In genomic region chr8:30733385-30733784, GRCm38 (mm10) we compare ENCODE assay signal across 21 mouse cellular contexts.
DNase-seq lines count a peak whose midpoint lies in the region; ATAC-seq and TF ChIP-seq lines count a peak whose summit lies in the region.
"Had no signal": no experiment of that assay in that cellular context is flagged by ENCODE, and none has a peak within 500 bp of the region (broad histone marks: within the 10 kb centered on the region; RNA-seq: fewer than 3 reads in every experiment).

No protein-coding gene starts in this region.

- no peaks in the 10 kb centered on the region for H3K9me3 ChIP-seq in forebrain, embryonic 12.5 days
- H3K9me3 ChIP-seq in forebrain, embryonic 10.5 days, result no peaks in the 10 kb centered on the region
- no peaks in the 10 kb centered on the region for H3K9me3 ChIP-seq in kidney, embryonic 16.5 days (ENCODE audit: low read length)
- H3K9me3 ChIP-seq in midbrain, embryonic 13.5 days, result no peaks in the 10 kb centered on the region
- no peaks in the 10 kb centered on the region for H3K9me3 ChIP-seq in midbrain, postnatal 0 days (ENCODE audit: low read length)
- no peaks in the 10 kb centered on the region for H3K9me3 ChIP-seq in midbrain, embryonic 15.5 days
- H3K9me3 ChIP-seq: embryonic facial prominence, embryonic 12.5 days; limb, embryonic 15.5 days had no signal

- no peak for DNase-seq in forebrain, embryonic 10.5 days (ENCODE audit: extremely low spot score, low spot score)
- DNase-seq in kidney, postnatal 36 days, result no peak
- DNase-seq in midbrain, postnatal 0 days (ENCODE audit: low spot score), result no peak
- no peak for DNase-seq in urinary bladder, adult 18-20 months (ENCODE audit: low spot score in 2 of 2)
- DNase-seq: adrenal gland, postnatal 36 days; cerebellum, adult 9-10 months; kidney, adult 18-20 months; left cerebral cortex, postnatal 4 days; right cerebral cortex, postnatal 14 days; thymus, adult 2 months; thymus, postnatal 4 days had no signal

- no peak overlapping the region for H3K27ac ChIP-seq in forebrain, embryonic 12.5 days
- H3K27ac ChIP-seq in forebrain, embryonic 10.5 days, result no peak overlapping the region
- no peak overlapping the region for H3K27ac ChIP-seq in kidney, embryonic 16.5 days (ENCODE audit: low read length)
- peak overlapping the region; percentile 31; the same call in 1 of the 2 replicates for H3K27ac ChIP-seq in midbrain, embryonic 13.5 days
- H3K27ac ChIP-seq in midbrain, postnatal 0 days (ENCODE audit: low read depth, low read length), result no peak overlapping the region
- no peak overlapping the region for H3K27ac ChIP-seq in midbrain, embryonic 15.5 days
- H3K27ac ChIP-seq: embryonic facial prominence, embryonic 12.5 days; limb, embryonic 15.5 days; liver, embryonic 14.5 days; macrophage; stomach, postnatal 0 days had no signal

- no peak for TF ChIP-seq CTCF in midbrain, postnatal 0 days (IDR thresholded peaks at IDR 0.05)

- no peaks in the 10 kb centered on the region for H3K27me3 ChIP-seq in forebrain, embryonic 12.5 days
- no peaks in the 10 kb centered on the region for H3K27me3 ChIP-seq in forebrain, embryonic 10.5 days (ENCODE audit: poor library complexity, severe bottlenecking)
- H3K27me3 ChIP-seq in kidney, embryonic 16.5 days (ENCODE audit: insufficient read depth, low read length), result no peaks in the 10 kb centered on the region
- H3K27me3 ChIP-seq in midbrain, embryonic 13.5 days, result no peaks in the 10 kb centered on the region
- H3K27me3 ChIP-seq in midbrain, postnatal 0 days (ENCODE audit: insufficient read depth, low read length), result no peaks in the 10 kb centered on the region
- no peaks in the 10 kb centered on the region for H3K27me3 ChIP-seq in midbrain, embryonic 15.5 days (replicated peaks)
- H3K27me3 ChIP-seq: embryonic facial prominence, embryonic 12.5 days; limb, embryonic 15.5 days; Patski had no signal

- no peaks in the 10 kb centered on the region for H3K36me3 ChIP-seq in forebrain, embryonic 12.5 days (replicated peaks)
- no peaks in the 10 kb centered on the region for H3K36me3 ChIP-seq in forebrain, embryonic 10.5 days (replicated peaks)
- H3K36me3 ChIP-seq in kidney, embryonic 16.5 days (ENCODE audit: insufficient read depth, low read length), result no peaks in the 10 kb centered on the region
- H3K36me3 ChIP-seq in midbrain, embryonic 13.5 days, result no peaks in the 10 kb centered on the region
- H3K36me3 ChIP-seq in midbrain, postnatal 0 days (ENCODE audit: insufficient read depth, low read length), result no peaks in the 10 kb centered on the region
- H3K36me3 ChIP-seq in midbrain, embryonic 15.5 days (replicated peaks), result no peaks in the 10 kb centered on the region
- H3K36me3 ChIP-seq: embryonic facial prominence, embryonic 12.5 days; limb, embryonic 15.5 days had no signal

- 78% methylated on average over 6 of the region's 6 CpGs for WGBS in forebrain, embryonic 12.5 days
- WGBS in forebrain, embryonic 10.5 days, result 85% methylated on average over 6 of the region's 6 CpGs
- 63% methylated on average over 6 of the region's 6 CpGs for WGBS in kidney, embryonic 16.5 days
- 76% methylated on average over 6 of the region's 6 CpGs for WGBS in midbrain, embryonic 13.5 days
- WGBS in midbrain, postnatal 0 days, result 79% methylated on average over 6 of the region's 6 CpGs
- 79% methylated on average over 6 of the region's 6 CpGs for WGBS in midbrain, embryonic 15.5 days

- H3K4me2 ChIP-seq in forebrain, embryonic 12.5 days, result no peak overlapping the region
- H3K4me2 ChIP-seq in kidney, embryonic 16.5 days (replicated peaks; ENCODE audit: low read depth, low read length), result no peak overlapping the region
- no peak overlapping the region for H3K4me2 ChIP-seq in midbrain, embryonic 13.5 days (replicated peaks)
- no peak overlapping the region for H3K4me2 ChIP-seq in midbrain, postnatal 0 days (ENCODE audit: low read depth, low read length, poor library complexity, severe bottlenecking)
- no peak overlapping the region for H3K4me2 ChIP-seq in midbrain, embryonic 15.5 days
- H3K4me2 ChIP-seq: embryonic facial prominence, embryonic 12.5 days; limb, embryonic 15.5 days had no signal

- H3K4me1 ChIP-seq in forebrain, embryonic 12.5 days, result 0 out of 2 replicates have a peak, but pooled peaks cover 4% of the 10 kb centered on the region
- peaks cover 23% of the 10 kb centered on the region for H3K4me1 ChIP-seq in forebrain, embryonic 10.5 days
- H3K4me1 ChIP-seq in kidney, embryonic 16.5 days (ENCODE audit: insufficient read depth, low read length), result no peaks in the 10 kb centered on the region
- H3K4me1 ChIP-seq in midbrain, embryonic 13.5 days (replicated peaks), result peaks cover 12% of the 10 kb centered on the region
- no peaks in the 10 kb centered on the region for H3K4me1 ChIP-seq in midbrain, postnatal 0 days (ENCODE audit: insufficient read depth, low read length)
- H3K4me1 ChIP-seq in midbrain, embryonic 15.5 days, result no peaks in the 10 kb centered on the region
- H3K4me1 ChIP-seq: embryonic facial prominence, embryonic 12.5 days; limb, embryonic 15.5 days had no signal

- no peak overlapping the region for H3K9ac ChIP-seq in forebrain, embryonic 12.5 days
- H3K9ac ChIP-seq in kidney, embryonic 16.5 days (replicated peaks; ENCODE audit: low read length), result no peak overlapping the region
- no peak overlapping the region for H3K9ac ChIP-seq in midbrain, embryonic 13.5 days (replicated peaks)
- H3K9ac ChIP-seq in midbrain, postnatal 0 days (replicated peaks; ENCODE audit: low read length, poor library complexity, severe bottlenecking), result no peak overlapping the region
- H3K9ac ChIP-seq in midbrain, embryonic 15.5 days, result no peak overlapping the region
- H3K9ac ChIP-seq: embryonic facial prominence, embryonic 12.5 days; limb, embryonic 15.5 days; liver, embryonic 14.5 days had no signal

- H3K4me3 ChIP-seq in forebrain, embryonic 12.5 days (replicated peaks), result no peak overlapping the region
- no peak overlapping the region for H3K4me3 ChIP-seq in forebrain, embryonic 10.5 days
- no peak overlapping the region for H3K4me3 ChIP-seq in kidney, embryonic 16.5 days (ENCODE audit: low read length)
- H3K4me3 ChIP-seq in midbrain, embryonic 13.5 days (replicated peaks), result no peak overlapping the region
- no peak overlapping the region for H3K4me3 ChIP-seq in midbrain, postnatal 0 days (ENCODE audit: low read depth, low read length)
- no peak overlapping the region for H3K4me3 ChIP-seq in midbrain, embryonic 15.5 days
- H3K4me3 ChIP-seq: embryonic facial prominence, embryonic 12.5 days; limb, embryonic 15.5 days had no signal

- peak; percentile 43 for ATAC-seq in forebrain, embryonic 12.5 days (ENCODE audit: low FRiP score)
- peak; percentile 83; the same call in 1 of the 2 replicates for ATAC-seq in kidney, embryonic 16.5 days (ENCODE audit: low FRiP score, low TSS enrichment)
- peak; percentile 37; the same call in 1 of the 2 replicates for ATAC-seq in midbrain, embryonic 13.5 days
- no peak for ATAC-seq in midbrain, postnatal 0 days (ENCODE audit: low FRiP score)
- ATAC-seq in midbrain, embryonic 15.5 days (replicated peaks), result peak; percentile 35; the same call in 1 of the 2 replicates
- ATAC-seq: Patski had no signal
